Mouse (Mus musculus) lung, postnatal 0 days (tissue): ENCODE results near the gene Mamdc4.

Experiments used
- CTCF ChIP-seq: IDR thresholded peaks from 2 replicates; pipeline ENCODE4 v1.5.1; 2016; ENCODE audit warnings: antibody characterized with exemption, mild to moderate bottlenecking
- EP300 ChIP-seq: IDR thresholded peaks from 2 replicates; pipeline ENCODE4 v1.6.1; 2016; ENCODE audit warnings: antibody characterized with exemption, mild to moderate bottlenecking, control low read depth

GRCm38 (mm10) chr2:25533707-25534106, 40.9 kb downstream of the Mamdc4 start:
- TF ChIP-seq CTCF, result no peak
- no peak for TF ChIP-seq EP300
